Mouse (Mus musculus) brain, embryonic 14.5 days (tissue): ENCODE measurements around the gene Fxyd7.

Experiments
- CTCF ChIP-seq: fragments of 200-500 bp; IDR thresholded peaks from 2 replicates; pipeline ENCODE4 v1.5.1; 2012; ENCODE audit warnings: inconsistent platforms, mild to moderate bottlenecking, moderate library complexity, borderline replicate concordance; ENCODE audit not compliant: insufficient read depth, insufficient read length; ENCODE audit errors: extremely low read depth
- POLR2A ChIP-seq: fragments of 200-500 bp; IDR thresholded peaks from 2 replicates; pipeline ENCODE4 v1.6.1; 2012; ENCODE audit warnings: mild to moderate bottlenecking, inconsistent platforms, borderline replicate concordance; ENCODE audit not compliant: poor library complexity, insufficient read depth, insufficient read length, severe bottlenecking; ENCODE audit errors: extremely low read depth

DNA sequence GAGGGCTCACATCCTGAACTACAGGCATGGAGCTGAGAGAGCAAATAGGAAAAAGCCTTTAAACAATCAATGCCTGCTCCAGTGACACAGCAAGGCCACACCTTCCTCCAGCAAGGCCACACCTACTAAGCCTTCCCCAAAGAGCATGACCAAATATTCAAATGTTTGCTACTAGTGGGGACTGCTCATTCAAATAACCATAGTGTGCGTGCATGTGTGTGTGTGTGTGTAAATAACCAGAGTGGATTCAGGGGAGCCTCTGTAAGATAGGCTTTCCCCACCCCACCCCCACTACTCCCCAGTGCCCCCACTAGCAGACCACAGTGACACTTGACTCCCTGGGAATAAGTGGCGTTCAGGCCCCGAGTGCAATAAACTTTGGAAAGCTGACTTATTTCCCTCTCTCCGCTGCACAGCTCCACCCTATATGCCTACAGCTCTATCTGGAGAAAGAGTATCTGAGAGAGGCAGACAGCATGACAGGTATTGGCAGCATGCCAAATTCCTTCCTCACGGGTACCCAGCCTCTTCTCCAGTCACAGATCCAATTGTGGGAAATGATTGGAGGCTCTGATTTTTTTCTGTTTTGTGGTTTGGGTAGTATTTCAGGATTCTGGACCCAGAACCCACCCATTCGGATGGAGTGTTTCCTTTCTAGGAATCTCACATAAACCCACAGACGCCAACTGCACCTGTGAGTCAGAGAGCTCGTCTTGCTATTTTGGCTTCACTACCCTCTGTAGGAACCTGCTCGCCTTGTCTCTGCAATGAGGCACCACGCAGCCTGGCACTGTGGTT, 34.0 kb downstream of the Fxyd7 start:
- TF ChIP-seq CTCF, result no peak
- TF ChIP-seq POLR2A, result no peak
